Mouse (Mus musculus) limb, embryonic 13.5 days (tissue): ENCODE measurements around the gene Vav3. TPM values are rescaled to one million over a fixed set of nuclear protein-coding genes. Genes with fewer than 3 reads are reported as not detected.
A peak's percentile ranks its signal among the peaks of the same experiment; 100 is the strongest.

Experiments
- ATAC-seq: fragments of 200-750 bp; cut with Nextera tagmentation; 2 replicates; pipeline ENCODE4 v1.8.0; 2017; ENCODE audit warnings: low read depth, moderate number of reproducible peaks, moderate TSS enrichment; ENCODE audit not compliant: low FRiP score
- H3K27ac ChIP-seq: fragments of 300-500 bp; sonication (generic); 2 replicates; pipeline ENCODE4 v1.5.1; 2015; ENCODE audit warnings: inconsistent platforms, mild to moderate bottlenecking, moderate library complexity
- H3K27me3 ChIP-seq: fragments of 300-500 bp; sonication (generic); 2 replicates; pipeline ENCODE4 v1.6.1; 2015; ENCODE audit warnings: mild to moderate bottlenecking, inconsistent platforms
- H3K36me3 ChIP-seq: fragments of 300-500 bp; sonication (generic); 2 replicates; pipeline ENCODE4 v1.6.1; 2015; ENCODE audit warnings: inconsistent platforms, mild to moderate bottlenecking, moderate library complexity
- H3K4me1 ChIP-seq: fragments of 300-500 bp; sonication (generic); 2 replicates; pipeline ENCODE4 v1.6.1; 2015; ENCODE audit warnings: inconsistent platforms
- H3K4me2 ChIP-seq: fragments of 300-500 bp; sonication (generic); replicated peaks from 2 replicates; pipeline ENCODE4 v1.6.1; 2015; ENCODE audit warnings: inconsistent platforms, mild to moderate bottlenecking, moderate library complexity
- H3K4me3 ChIP-seq: fragments of 300-500 bp; sonication (generic); 2 replicates; pipeline ENCODE4 v1.5.1; 2015; ENCODE audit warnings: moderate library complexity, mild to moderate bottlenecking, inconsistent platforms
- H3K9ac ChIP-seq: fragments of 300-500 bp; sonication (generic); 2 replicates; pipeline ENCODE4 v1.6.1; 2015; ENCODE audit warnings: mild to moderate bottlenecking, inconsistent platforms
- H3K9me3 ChIP-seq: fragments of 300-500 bp; sonication (generic); 2 replicates; pipeline ENCODE4 v1.6.1; 2016; ENCODE audit warnings: inconsistent platforms
- WGBS: fragments of 180-500 bp; shearing (Covaris S2); methylation state at CpG from one replicate; pipeline ENCODE4 v1.1.7; 2015; 5-methylcytosine and 5-hydroxymethylcytosine counted together
- polyA plus RNA-seq: library from polyadenylated mRNA; unstranded; fragments of >200 nt; fragmentation: Nextera tagmentation; extraction: Ambion mirVana; gene quantifications from 2 replicates; pipeline ENCODE4 v1.2.1, GENCODE M21; 2015

The Vav3 gene
- polyA plus RNA-seq, 1 experiment from 2014 or later, result 11.6 TPM

DNA sequence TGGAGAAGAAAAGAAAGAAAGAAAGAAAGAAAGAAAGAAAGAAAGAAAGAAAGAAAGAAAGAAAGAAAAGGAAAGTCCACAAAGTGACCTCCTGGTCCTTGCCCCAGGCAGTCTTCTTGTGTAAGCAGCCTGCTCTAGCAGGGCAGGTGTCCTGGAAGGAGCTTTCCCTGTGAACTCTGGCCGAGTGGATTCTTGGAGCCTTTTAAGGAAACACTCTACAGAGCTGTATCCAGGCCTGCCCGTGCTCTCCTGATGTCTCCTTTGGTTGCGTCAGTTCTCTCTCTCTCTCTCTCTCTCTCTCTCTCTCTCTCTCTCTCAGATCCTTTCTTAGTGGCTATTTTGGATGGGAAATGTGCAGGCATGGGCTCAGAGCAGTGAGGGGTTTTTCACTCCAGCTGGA lies 232.4 kb downstream of the Vav3 start:
- no peak overlapping the region for H3K27ac ChIP-seq
- peaks cover 15% of the 10 kb centered on the region; the same call in 1 of the 2 replicates for H3K4me1 ChIP-seq
- H3K36me3 ChIP-seq, result no peaks in the 10 kb centered on the region
- no peak overlapping the region for H3K4me3 ChIP-seq
- no peaks in the 10 kb centered on the region for H3K27me3 ChIP-seq
- H3K9me3 ChIP-seq, result no peaks in the 10 kb centered on the region
- no peak overlapping the region for H3K9ac ChIP-seq
- 45% methylated on average over 3 of the region's 3 CpGs for WGBS
- no peak for ATAC-seq
- H3K4me2 ChIP-seq, result no peak overlapping the region

DNA sequence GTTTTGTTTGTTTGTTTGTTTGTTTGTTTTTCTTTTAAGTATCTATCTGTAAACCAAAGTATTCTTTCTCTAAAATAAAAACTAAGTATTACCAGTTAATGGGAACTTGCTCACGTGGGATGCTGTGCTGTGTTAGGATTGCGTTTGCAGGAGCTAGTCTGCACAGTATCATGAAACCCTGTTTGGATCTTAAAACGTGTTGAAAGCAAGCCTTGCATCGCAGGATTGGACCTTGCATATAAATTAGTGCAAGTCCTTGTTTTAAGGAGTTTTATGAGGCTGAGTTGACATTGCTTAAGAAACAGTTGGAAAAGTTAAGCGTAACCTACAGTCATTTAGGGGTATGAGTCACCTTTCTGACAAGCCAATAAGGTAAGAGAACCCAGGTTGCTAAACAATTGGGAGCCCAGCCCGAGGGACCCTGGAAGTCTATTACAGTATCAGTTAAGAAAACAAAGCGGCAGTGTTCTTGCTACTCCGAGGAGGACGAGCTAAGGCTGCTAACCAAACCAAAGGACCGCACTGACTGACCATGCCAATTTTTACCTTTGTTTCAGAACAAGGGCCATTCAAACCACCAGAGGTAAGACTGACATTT lies 233.2 kb downstream of the Vav3 start:
- H3K4me2 ChIP-seq, result peak overlapping the region; percentile 48
- H3K9ac ChIP-seq, result no peak overlapping the region

GRCm38 (mm10) chr3:109574161-109574560 lies 233.7 kb downstream of the Vav3 start:
- H3K36me3 ChIP-seq, result no peaks in the 10 kb centered on the region
- 0 out of 2 replicates have a peak, but pooled peaks have one; percentile 32 for ATAC-seq
- peak overlapping the region; percentile 48 for H3K4me2 ChIP-seq
- H3K4me1 ChIP-seq, result peaks cover 15% of the 10 kb centered on the region; the same call in 1 of the 2 replicates
- 54% methylated on average over 6 of the region's 6 CpGs for WGBS
- H3K9ac ChIP-seq, result no peak overlapping the region
- H3K27ac ChIP-seq, result peak overlapping the region; percentile 63; the same call in 1 of the 2 replicates
- H3K4me3 ChIP-seq, result peak overlapping the region; percentile 15
- no peaks in the 10 kb centered on the region for H3K9me3 ChIP-seq
- H3K27me3 ChIP-seq, result no peaks in the 10 kb centered on the region

More for the DNA sequence above, 233.2 kb downstream of the Vav3 start:
- 48% methylated on average over 10 of the region's 10 CpGs for WGBS
- ATAC-seq, result 0 out of 2 replicates have a peak, but pooled peaks have one; percentile 11
- Histone ChIP-seq H3K4me3 (peak overlapping the region; percentile 15), H3K27me3 (no peaks in the 10 kb centered on the region), H3K9me3 (no peaks in the 10 kb centered on the region), H3K36me3 (no peaks in the 10 kb centered on the region), H3K4me1 (peaks cover 15% of the 10 kb centered on the region; the same call in 1 of the 2 replicates), H3K27ac (peak overlapping the region; percentile 63; the same call in 1 of the 2 replicates)

- Histone ChIP-seq H3K27ac (no peak overlapping the region), H3K9me3 (no peaks in the 10 kb centered on the region), H3K4me1 (peaks cover 9% of the 10 kb centered on the region; the same call in 1 of the 2 replicates), H3K4me2 (no peak overlapping the region), H3K27me3 (no peaks in the 10 kb centered on the region), H3K36me3 (no peaks in the 10 kb centered on the region), H3K4me3 (no peak overlapping the region), H3K9ac (no peak overlapping the region)
- no peak for ATAC-seq
- 51% methylated on average over 3 of the region's 3 CpGs for WGBS
Measured at GRCm38 (mm10) chr3:109578347-109578746, 237.9 kb downstream of the Vav3 start.

DNA sequence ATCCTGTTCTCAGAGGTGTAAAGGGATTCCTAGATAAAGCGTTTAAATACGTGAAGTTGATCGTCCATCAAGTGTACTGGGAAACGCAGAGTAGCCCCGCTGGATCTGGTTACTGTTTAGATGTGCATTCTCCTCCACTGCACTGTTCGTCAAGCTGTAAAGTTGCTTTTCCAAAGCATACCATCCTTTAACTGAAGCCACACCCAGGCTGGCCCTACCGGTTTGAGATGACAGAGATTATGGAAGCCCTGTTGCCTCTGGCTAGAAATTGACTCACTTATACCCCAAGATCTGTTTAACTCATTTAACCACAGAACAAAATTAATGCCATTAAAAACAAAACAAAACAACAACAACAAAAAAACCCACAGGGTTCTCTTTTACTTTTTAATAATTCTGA lies 238.5 kb downstream of the Vav3 start:
- H3K27me3 ChIP-seq, result no peaks in the 10 kb centered on the region
- no peak for ATAC-seq
- H3K4me1 ChIP-seq, result peaks cover 4% of the 10 kb centered on the region; the same call in 1 of the 2 replicates
- H3K9ac ChIP-seq, result no peak overlapping the region
- H3K9me3 ChIP-seq, result no peaks in the 10 kb centered on the region
- H3K4me3 ChIP-seq, result no peak overlapping the region
- H3K27ac ChIP-seq, result no peak overlapping the region
- H3K4me2 ChIP-seq, result no peak overlapping the region
- WGBS, result 44% methylated on average over 7 of the region's 7 CpGs
- no peaks in the 10 kb centered on the region for H3K36me3 ChIP-seq

- Histone ChIP-seq H3K36me3 (no peaks in the 10 kb centered on the region), H3K4me2 (no peak overlapping the region), H3K27me3 (no peaks in the 10 kb centered on the region), H3K27ac (no peak overlapping the region), H3K4me1 (no peaks in the 10 kb centered on the region), H3K4me3 (no peak overlapping the region), H3K9ac (no peak overlapping the region), H3K9me3 (no peaks in the 10 kb centered on the region)
- ATAC-seq, result no peak
Measured at GRCm38 (mm10) chr3:109585946-109586345, 245.5 kb downstream of the Vav3 start.

DNA sequence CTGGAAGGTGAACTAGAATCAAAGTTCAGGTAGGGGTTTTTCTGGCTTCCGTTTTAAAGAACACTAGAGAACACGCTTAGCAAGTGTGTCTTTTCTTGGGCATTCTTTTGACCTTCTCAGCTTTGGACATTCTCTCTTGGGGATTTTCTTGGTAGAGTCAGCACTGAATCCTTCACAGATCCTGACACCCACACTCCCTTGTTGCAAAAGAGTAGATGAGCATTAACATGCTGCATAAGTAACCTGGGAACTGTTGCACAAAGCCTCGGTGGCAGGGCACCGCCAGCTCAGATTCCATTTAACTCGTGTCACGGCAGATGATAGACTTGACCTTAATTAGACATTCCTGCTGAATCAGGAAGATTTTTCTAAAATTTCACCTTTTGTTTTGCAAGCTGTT lies 252.5 kb downstream of the Vav3 start:
- H3K27ac ChIP-seq, result no peak overlapping the region
- H3K36me3 ChIP-seq, result no peaks in the 10 kb centered on the region
- 85% methylated on average over 6 of the region's 6 CpGs for WGBS
- no peak overlapping the region for H3K9ac ChIP-seq
- no peak overlapping the region for H3K4me3 ChIP-seq
- no peak for ATAC-seq
- H3K4me1 ChIP-seq, result no peaks in the 10 kb centered on the region
- H3K27me3 ChIP-seq, result no peaks in the 10 kb centered on the region
- no peaks in the 10 kb centered on the region for H3K9me3 ChIP-seq
- H3K4me2 ChIP-seq, result no peak overlapping the region

GRCm38 (mm10) chr3:109596084-109596483 lies 255.6 kb downstream of the Vav3 start:
- Histone ChIP-seq H3K36me3 (no peaks in the 10 kb centered on the region), H3K4me3 (no peak overlapping the region), H3K9me3 (no peaks in the 10 kb centered on the region), H3K4me1 (peaks cover 3% of the 10 kb centered on the region; the same call in 1 of the 2 replicates), H3K4me2 (no peak overlapping the region), H3K27ac (no peak overlapping the region), H3K9ac (no peak overlapping the region), H3K27me3 (no peaks in the 10 kb centered on the region)
- WGBS, result 73% methylated on average over 3 of the region's 3 CpGs
- no peak for ATAC-seq

DNA sequence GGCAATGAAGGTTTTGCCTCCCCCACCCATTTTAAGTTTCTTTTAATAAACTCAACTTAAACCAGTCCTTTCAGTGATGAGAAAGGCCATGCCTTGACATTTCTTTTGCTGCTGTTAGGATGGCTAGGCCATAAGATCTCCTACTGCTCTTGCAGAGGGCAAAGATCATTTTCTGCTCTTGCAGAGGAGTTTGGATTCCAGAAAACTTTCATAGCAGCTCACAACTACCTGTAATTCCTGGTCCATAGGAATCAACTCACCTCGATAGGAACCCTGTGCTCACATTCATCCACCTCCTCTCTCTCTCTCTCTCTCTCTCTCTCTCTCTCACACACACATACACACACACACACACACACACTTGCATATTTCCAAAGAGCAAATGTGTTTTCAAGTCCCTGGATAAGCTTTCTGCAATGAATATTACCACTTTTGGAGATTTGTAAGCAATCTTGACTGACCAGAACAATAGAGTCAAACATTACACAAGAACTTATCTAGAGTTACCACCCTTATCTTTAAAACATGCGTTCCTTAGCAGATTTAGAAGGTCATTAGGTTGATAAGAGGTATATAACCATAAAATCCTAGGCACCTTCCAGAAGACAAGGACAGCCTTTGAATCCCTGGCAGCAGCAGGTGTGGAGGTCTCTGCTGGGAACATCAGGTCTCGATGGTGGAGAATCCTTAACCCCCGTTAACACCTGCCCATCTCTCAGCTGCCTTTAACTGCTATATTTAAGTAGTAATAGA lies 260.4 kb downstream of the Vav3 start:
- no peak overlapping the region for H3K9ac ChIP-seq
- 70% methylated on average over 4 of the region's 4 CpGs for WGBS
- H3K27ac ChIP-seq, result no peak overlapping the region
- no peak overlapping the region for H3K4me2 ChIP-seq
- no peaks in the 10 kb centered on the region for H3K36me3 ChIP-seq
- no peaks in the 10 kb centered on the region for H3K27me3 ChIP-seq
- no peak for ATAC-seq
- no peak overlapping the region for H3K4me3 ChIP-seq
- no peaks in the 10 kb centered on the region for H3K9me3 ChIP-seq
- H3K4me1 ChIP-seq, result peaks cover 3% of the 10 kb centered on the region; the same call in 1 of the 2 replicates

DNA sequence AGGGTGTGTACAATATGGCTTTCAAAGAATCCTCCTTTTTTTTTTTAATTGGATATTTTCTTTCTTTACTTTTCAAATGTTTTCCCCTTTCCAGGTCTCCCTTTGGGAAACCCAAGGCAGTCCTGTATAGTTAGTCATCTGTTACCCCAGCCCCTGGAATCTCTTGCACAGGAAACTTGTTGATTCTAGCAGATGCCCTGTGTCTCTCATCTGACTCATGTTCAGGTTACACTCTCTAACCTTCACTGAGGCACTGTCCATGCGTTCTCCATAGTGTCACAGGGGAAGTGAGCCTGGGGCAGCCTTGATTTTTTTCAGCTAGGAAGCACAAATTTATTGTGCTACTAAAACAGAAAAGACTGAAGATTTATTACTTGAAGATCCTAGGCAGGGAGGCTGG lies 262.3 kb downstream of the Vav3 start:
- Histone ChIP-seq H3K9me3 (no peaks in the 10 kb centered on the region), H3K4me3 (no peak overlapping the region), H3K27ac (no peak overlapping the region), H3K36me3 (no peaks in the 10 kb centered on the region), H3K9ac (no peak overlapping the region), H3K4me1 (peaks cover 9% of the 10 kb centered on the region; the same call in 1 of the 2 replicates), H3K27me3 (no peaks in the 10 kb centered on the region), H3K4me2 (no peak overlapping the region)
- ATAC-seq, result no peak
- WGBS, result 47% methylated on average over 1 of the region's 1 CpGs

DNA sequence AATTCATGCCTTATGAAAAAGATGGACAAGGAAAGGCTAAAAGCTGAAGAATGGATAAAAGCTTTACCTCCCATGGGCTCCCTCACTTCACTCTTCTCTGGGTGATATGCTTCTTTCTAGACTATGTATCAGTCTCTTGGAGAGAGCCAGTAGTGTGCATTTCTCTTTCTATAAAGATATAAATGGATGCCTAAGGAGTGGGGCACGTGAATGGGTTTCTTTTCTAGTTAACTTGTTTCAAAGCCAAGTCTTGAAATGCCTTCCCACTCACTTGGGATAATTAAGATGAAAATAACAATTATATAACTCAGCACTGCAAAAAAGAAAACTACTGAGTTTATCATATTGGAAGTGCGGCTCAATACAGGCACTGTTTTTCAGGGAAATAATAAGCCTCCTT lies 265.7 kb downstream of the Vav3 start:
- H3K4me3 ChIP-seq, result no peak overlapping the region
- WGBS, result 72% methylated on average over 2 of the region's 2 CpGs
- H3K36me3 ChIP-seq, result no peaks in the 10 kb centered on the region
- no peaks in the 10 kb centered on the region for H3K9me3 ChIP-seq
- H3K9ac ChIP-seq, result no peak overlapping the region
- ATAC-seq, result no peak
- H3K4me1 ChIP-seq, result peaks cover 7% of the 10 kb centered on the region; the same call in 1 of the 2 replicates
- no peak overlapping the region for H3K4me2 ChIP-seq
- H3K27ac ChIP-seq, result no peak overlapping the region
- no peaks in the 10 kb centered on the region for H3K27me3 ChIP-seq

GRCm38 (mm10) chr3:109621721-109622120 lies 281.3 kb downstream of the Vav3 start:
- no peak for ATAC-seq

More at GRCm38 (mm10) chr3:109621721-109622120, 281.3 kb downstream of the Vav3 start:
- Histone ChIP-seq H3K36me3 (no peaks in the 10 kb centered on the region), H3K9ac (no peak overlapping the region), H3K27me3 (no peaks in the 10 kb centered on the region), H3K4me3 (no peak overlapping the region), H3K27ac (no peak overlapping the region), H3K4me2 (no peak overlapping the region), H3K9me3 (no peaks in the 10 kb centered on the region), H3K4me1 (peaks cover 8% of the 10 kb centered on the region)
- WGBS, result 68% methylated on average over 3 of the region's 3 CpGs
